In genomic region chr6:86387313-86387712, GRCm38 (mm10) we compare ENCODE assay signal across 29 mouse cellular contexts. TPM values are rescaled to one million over a fixed set of nuclear protein-coding genes. Genes with fewer than 3 reads are reported as not detected.
DNase-seq lines count a peak whose midpoint lies in the region; ATAC-seq and TF ChIP-seq lines count a peak whose summit lies in the region.
"Had no signal": no experiment of that assay in that cellular context is flagged by ENCODE, and none has a peak within 500 bp of the region (broad histone marks: within the 10 kb centered on the region; RNA-seq: fewer than 3 reads in every experiment).

No protein-coding gene starts in this region.

- no peak overlapping the region for H3K27ac ChIP-seq in midbrain, embryonic 13.5 days
- H3K27ac ChIP-seq in midbrain, embryonic 14.5 days (replicated peaks; ENCODE audit: low read depth, low read length), result no peak overlapping the region
- H3K27ac ChIP-seq in forebrain, embryonic 14.5 days (ENCODE audit: low read depth, low read length), result no peak overlapping the region
- H3K27ac ChIP-seq in intestine, postnatal 0 days (ENCODE audit: low read depth, low read length), result no peak overlapping the region; the same call in 1 of the 2 replicates
- H3K27ac ChIP-seq: embryonic facial prominence, embryonic 10.5 days; hindbrain, embryonic 14.5 days; layer of hippocampus, adult 2 months; limb, embryonic 12.5 days; liver, embryonic 13.5 days; midbrain, embryonic 15.5 days; neural tube, embryonic 13.5 days had no signal

- H3K36me3 ChIP-seq in midbrain, embryonic 13.5 days, result peaks cover 73% of the 10 kb centered on the region
- H3K36me3 ChIP-seq in midbrain, embryonic 14.5 days (ENCODE audit: control insufficient read depth, insufficient read depth, low read length), result peaks cover 75% of the 10 kb centered on the region
- H3K36me3 ChIP-seq in forebrain, embryonic 14.5 days (ENCODE audit: control insufficient read depth, insufficient read depth, low read length), result peaks cover 78% of the 10 kb centered on the region
- peaks cover 44% of the 10 kb centered on the region for H3K36me3 ChIP-seq in intestine, postnatal 0 days (ENCODE audit: control insufficient read depth, insufficient read depth)

- no peak for DNase-seq in midbrain, embryonic 14.5 days
- DNase-seq in kidney, adult 8-10 months, result peak; percentile 71 to 81
- DNase-seq in kidney, postnatal 10 days, result peak; percentile 69
- no peak for DNase-seq in right cerebral cortex, postnatal 4 days
- no peak for DNase-seq in forebrain, embryonic 14.5 days (ENCODE audit: low spot score)
- DNase-seq: adrenal gland, postnatal 25 days; cerebellum, adult 9-10 months; gastrocnemius, postnatal 10 days; layer of hippocampus, postnatal 36 days; liver, embryonic 13.5 days; lung, adult 2 months; lung, postnatal 14 days; retina, postnatal 1 day; thymus, adult 18-20 months; thymus, postnatal 4 days had no signal

- H3K9me3 ChIP-seq in midbrain, embryonic 13.5 days, result no peaks in the 10 kb centered on the region
- no peaks in the 10 kb centered on the region for H3K9me3 ChIP-seq in midbrain, embryonic 14.5 days (ENCODE audit: control insufficient read depth, low read length)
- H3K9me3 ChIP-seq in forebrain, embryonic 14.5 days (replicated peaks; ENCODE audit: control insufficient read depth, low read length), result no peaks in the 10 kb centered on the region
- H3K9me3 ChIP-seq in intestine, postnatal 0 days (ENCODE audit: control insufficient read depth), result no peaks in the 10 kb centered on the region
- H3K9me3 ChIP-seq: embryonic facial prominence, embryonic 10.5 days; limb, embryonic 12.5 days; liver, embryonic 13.5 days; midbrain, embryonic 15.5 days; neural tube, embryonic 13.5 days had no signal

- no peak overlapping the region for H3K4me3 ChIP-seq in midbrain, embryonic 13.5 days (replicated peaks)
- no peak overlapping the region for H3K4me3 ChIP-seq in midbrain, embryonic 14.5 days (replicated peaks; ENCODE audit: low read depth, low read length)
- H3K4me3 ChIP-seq in forebrain, embryonic 14.5 days (ENCODE audit: low read depth, low read length), result no peak overlapping the region
- H3K4me3 ChIP-seq in intestine, postnatal 0 days (ENCODE audit: low read depth, low read length), result no peak overlapping the region
- H3K4me3 ChIP-seq: embryonic facial prominence, embryonic 10.5 days; layer of hippocampus, adult 2 months; limb, embryonic 12.5 days; liver, embryonic 13.5 days; midbrain, embryonic 15.5 days; myocyte; neural tube, embryonic 13.5 days had no signal

- no peaks in the 10 kb centered on the region for H3K27me3 ChIP-seq in midbrain, embryonic 13.5 days
- H3K27me3 ChIP-seq in midbrain, embryonic 14.5 days (ENCODE audit: control insufficient read depth, insufficient read depth, low read length), result no peaks in the 10 kb centered on the region
- H3K27me3 ChIP-seq in forebrain, embryonic 14.5 days (replicated peaks; ENCODE audit: control insufficient read depth, insufficient read depth, low read length), result no peaks in the 10 kb centered on the region
- H3K27me3 ChIP-seq in intestine, postnatal 0 days (replicated peaks; ENCODE audit: control insufficient read depth, insufficient read depth, low read length), result no peaks in the 10 kb centered on the region
- H3K27me3 ChIP-seq: limb, embryonic 12.5 days; liver, embryonic 13.5 days; midbrain, embryonic 15.5 days; neural tube, embryonic 13.5 days had no signal

- 0 out of 2 replicates have a peak, but pooled peaks cover 3% of the 10 kb centered on the region for H3K4me1 ChIP-seq in midbrain, embryonic 13.5 days (replicated peaks)
- no peaks in the 10 kb centered on the region for H3K4me1 ChIP-seq in midbrain, embryonic 14.5 days (ENCODE audit: control insufficient read depth, insufficient read depth, low read length)
- no peaks in the 10 kb centered on the region for H3K4me1 ChIP-seq in forebrain, embryonic 14.5 days (ENCODE audit: control insufficient read depth, insufficient read depth, low read length)
- H3K4me1 ChIP-seq in intestine, postnatal 0 days (replicated peaks; ENCODE audit: control insufficient read depth, insufficient read depth, low read length), result no peaks in the 10 kb centered on the region
- H3K4me1 ChIP-seq: midbrain, embryonic 15.5 days; neural tube, embryonic 13.5 days had no signal

- H3K9ac ChIP-seq in midbrain, embryonic 13.5 days (replicated peaks), result 0 out of 2 replicates have a peak overlapping the region, but pooled peaks have one; percentile 19
- H3K9ac ChIP-seq in midbrain, embryonic 14.5 days (replicated peaks; ENCODE audit: low read length), result no peak overlapping the region
- H3K9ac ChIP-seq in forebrain, embryonic 14.5 days (ENCODE audit: low read length), result no peak overlapping the region
- no peak overlapping the region for H3K9ac ChIP-seq in intestine, postnatal 0 days (ENCODE audit: low read depth, low read length)
- H3K9ac ChIP-seq: hindbrain, embryonic 14.5 days; limb, embryonic 12.5 days; liver, embryonic 13.5 days; midbrain, embryonic 15.5 days; neural tube, embryonic 13.5 days had no signal

- H3K4me2 ChIP-seq in midbrain, embryonic 13.5 days (replicated peaks), result no peak overlapping the region
- no peak overlapping the region for H3K4me2 ChIP-seq in midbrain, embryonic 14.5 days (ENCODE audit: low read length)
- no peak overlapping the region for H3K4me2 ChIP-seq in forebrain, embryonic 14.5 days (ENCODE audit: low read length)
- no peak overlapping the region for H3K4me2 ChIP-seq in intestine, postnatal 0 days (replicated peaks; ENCODE audit: low read depth)
- H3K4me2 ChIP-seq: hindbrain, embryonic 14.5 days; limb, embryonic 12.5 days; liver, embryonic 13.5 days; midbrain, embryonic 15.5 days; neural tube, embryonic 13.5 days had no signal

- no peak for ATAC-seq in midbrain, embryonic 13.5 days
- no peak for ATAC-seq in midbrain, embryonic 14.5 days (ENCODE audit: low FRiP score, low TSS enrichment)
- no peak for ATAC-seq in forebrain, embryonic 14.5 days
- no peak for ATAC-seq in intestine, postnatal 0 days
- ATAC-seq: CD4-positive, CD25-positive, alpha-beta regulatory T cell, adult 4 months; forebrain, embryonic 16.5 days; midbrain, embryonic 15.5 days had no signal

- 85% methylated on average over 12 of the region's 12 CpGs for WGBS in midbrain, embryonic 13.5 days
- 86% methylated on average over 12 of the region's 12 CpGs for WGBS in midbrain, embryonic 14.5 days
- WGBS in forebrain, embryonic 14.5 days, result 87% methylated on average over 12 of the region's 12 CpGs
- 89% methylated on average over 12 of the region's 12 CpGs for WGBS in intestine, postnatal 0 days

- TF ChIP-seq CTCF in intestine, postnatal 0 days (IDR thresholded peaks at IDR 0.05; ENCODE audit: low read depth), result no peak

RNA-seq across cellular contexts. Expression of gene Pcyox1, which starts 9.6 kb away (rescaled TPM):
- polyA plus RNA-seq in midbrain, embryonic 13.5 days (2015; fragmentation: Nextera tagmentation; extraction: Ambion mirVana), result 114 and 122 TPM in 2 replicates
- polyA plus RNA-seq in midbrain, embryonic 14.5 days (2014; fragmentation: Nextera tagmentation; extraction: Ambion mirVana), result 68.7 and 109 TPM in 2 replicates
- 81.3 and 90.2 TPM in 2 replicates for polyA plus RNA-seq in forebrain, embryonic 14.5 days (2014; fragmentation: Nextera tagmentation; extraction: Ambion mirVana)
- polyA plus RNA-seq in intestine, postnatal 0 days (2015; fragmentation: Nextera tagmentation; extraction: Ambion mirVana), result 37.8 and 41.0 TPM in 2 replicates

RNA-seq across cellular contexts. Expression of gene Snrpg, which starts 16.2 kb away (rescaled TPM):
- 599 and 627 TPM in 2 replicates for polyA plus RNA-seq in midbrain, embryonic 13.5 days (2015; fragmentation: Nextera tagmentation; extraction: Ambion mirVana)
- polyA plus RNA-seq in midbrain, embryonic 14.5 days (2014; fragmentation: Nextera tagmentation; extraction: Ambion mirVana), result 480 and 559 TPM in 2 replicates
- polyA plus RNA-seq in forebrain, embryonic 14.5 days (2014; fragmentation: Nextera tagmentation; extraction: Ambion mirVana), result 554 and 764 TPM in 2 replicates
- 196 and 204 TPM in 2 replicates for polyA plus RNA-seq in intestine, postnatal 0 days (2015; fragmentation: Nextera tagmentation; extraction: Ambion mirVana)

RNA-seq across cellular contexts. Expression of gene Tia1, which starts 16.7 kb away (rescaled TPM):
- 401 and 405 TPM in 2 replicates for polyA plus RNA-seq in midbrain, embryonic 13.5 days (2015; fragmentation: Nextera tagmentation; extraction: Ambion mirVana)
- 317 and 387 TPM in 2 replicates for polyA plus RNA-seq in midbrain, embryonic 14.5 days (2014; fragmentation: Nextera tagmentation; extraction: Ambion mirVana)
- polyA plus RNA-seq in forebrain, embryonic 14.5 days (2014; fragmentation: Nextera tagmentation; extraction: Ambion mirVana), result 299 and 325 TPM in 2 replicates
- 33.0 and 35.7 TPM in 2 replicates for polyA plus RNA-seq in intestine, postnatal 0 days (2015; fragmentation: Nextera tagmentation; extraction: Ambion mirVana)

RNA-seq across cellular contexts. Expression of gene Fam136a, which starts 21.9 kb away (rescaled TPM):
- polyA plus RNA-seq in midbrain, embryonic 13.5 days (2015; fragmentation: Nextera tagmentation; extraction: Ambion mirVana), result 134 and 137 TPM in 2 replicates
- 124 and 130 TPM in 2 replicates for polyA plus RNA-seq in midbrain, embryonic 14.5 days (2014; fragmentation: Nextera tagmentation; extraction: Ambion mirVana)
- polyA plus RNA-seq in forebrain, embryonic 14.5 days (2014; fragmentation: Nextera tagmentation; extraction: Ambion mirVana), result 129 and 130 TPM in 2 replicates
- polyA plus RNA-seq in intestine, postnatal 0 days (2015; fragmentation: Nextera tagmentation; extraction: Ambion mirVana), result 64.8 and 65.8 TPM in 2 replicates

RNA-seq across cellular contexts. Expression of gene Gm44790, which starts 39.1 kb away (rescaled TPM):
- polyA plus RNA-seq in midbrain, embryonic 13.5 days (2015; fragmentation: Nextera tagmentation; extraction: Ambion mirVana), result not detected in 2 replicates
- polyA plus RNA-seq in midbrain, embryonic 14.5 days (2014; fragmentation: Nextera tagmentation; extraction: Ambion mirVana), result not detected in 2 replicates
- polyA plus RNA-seq in forebrain, embryonic 14.5 days (2014; fragmentation: Nextera tagmentation; extraction: Ambion mirVana), result 1.9 TPM in 1 of 2 replicates, not detected in the other
- not detected in 2 replicates for polyA plus RNA-seq in intestine, postnatal 0 days (2015; fragmentation: Nextera tagmentation; extraction: Ambion mirVana)
- polyA plus RNA-seq: CD4-positive, CD25-positive, alpha-beta regulatory T cell, adult 4 months; forebrain, embryonic 16.5 days; heart, embryonic 14.5 days; hindbrain, embryonic 14.5 days; intestine, embryonic 14.5 days; limb, embryonic 12.5 days; liver, embryonic 13.5 days; midbrain, embryonic 15.5 days; myocyte; stomach, embryonic 14.5 days had no signal

Comparison
In these comparisons a context has a peak if more than half of its experiments do, and no peak if none do; other contexts are left out.
1. DNase-seq: peak in kidney, adult 8-10 months (2 of 2) and kidney, postnatal 10 days (single experiment); none in midbrain, embryonic 14.5 days (single experiment), right cerebral cortex, postnatal 4 days (single experiment) and forebrain, embryonic 14.5 days (single experiment).